Mouse (Mus musculus) adipocyte (in vitro differentiated cells): ENCODE measurements around the gene Gm38100.

Source experiments
- DNase-seq: peaks from one replicate; pipeline ENCODE4 v3.0.0-alpha.2; 2016; ENCODE audit warnings: low spot score

Gene Gm38100

GRCm38 (mm10) chr1:175970710-175971109 is 50.6 kb downstream of the Gm38100 start:
- no peak for DNase-seq
